Mouse (Mus musculus) ovary, postnatal 10 days (tissue): Measurements from ENCODE around the gene Bicd2.

Source experiments
- DNase-seq: peaks from one replicate; pipeline ENCODE4 v3.0.0; 2022; ENCODE audit warnings: low spot score

Bicd2 gene

GRCm38 (mm10) chr13:49400139-49400538 lies 58.8 kb downstream of the Bicd2 start:
- DNase-seq, result no peak

DNA sequence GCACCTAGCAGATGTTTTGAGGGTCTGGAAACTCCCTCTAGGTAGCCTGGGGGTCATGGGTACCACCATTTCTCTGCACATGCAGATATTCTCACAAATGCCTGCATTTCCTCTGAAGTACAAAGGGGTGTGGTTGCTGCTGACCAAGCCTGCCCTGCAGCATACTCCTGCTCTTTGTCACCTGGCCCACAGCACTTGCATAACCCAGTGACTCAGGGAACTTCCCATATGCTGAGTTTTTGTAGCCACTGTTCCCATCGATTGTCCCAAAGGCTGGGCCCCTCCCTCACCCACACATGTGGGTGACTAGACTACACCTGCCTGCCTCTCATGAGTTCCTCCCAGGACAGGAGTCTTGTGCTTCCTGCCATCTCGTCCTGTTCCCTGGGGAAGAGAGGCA lies 61.2 kb downstream of the Bicd2 start:
- no peak for DNase-seq

DNA sequence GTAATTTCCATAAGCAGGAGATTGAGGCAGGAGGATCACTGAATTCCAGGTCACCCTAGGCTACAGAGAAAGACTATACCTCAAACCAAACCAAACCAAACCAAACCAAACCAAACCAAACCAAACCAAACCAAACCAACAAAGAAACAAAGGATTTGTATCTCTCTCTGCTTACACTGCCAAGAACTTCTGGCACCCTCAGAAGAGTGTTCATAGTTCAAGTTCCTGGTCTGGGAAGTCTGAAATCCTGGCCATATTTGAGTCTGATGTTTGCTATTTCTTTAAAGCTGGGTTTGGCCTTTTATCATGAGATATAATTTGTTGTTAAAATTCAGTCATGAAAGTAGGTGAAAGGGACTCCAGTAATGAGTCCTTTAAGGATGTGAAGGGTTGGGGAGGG lies 66.4 kb downstream of the Bicd2 start:
- no peak for DNase-seq

DNA sequence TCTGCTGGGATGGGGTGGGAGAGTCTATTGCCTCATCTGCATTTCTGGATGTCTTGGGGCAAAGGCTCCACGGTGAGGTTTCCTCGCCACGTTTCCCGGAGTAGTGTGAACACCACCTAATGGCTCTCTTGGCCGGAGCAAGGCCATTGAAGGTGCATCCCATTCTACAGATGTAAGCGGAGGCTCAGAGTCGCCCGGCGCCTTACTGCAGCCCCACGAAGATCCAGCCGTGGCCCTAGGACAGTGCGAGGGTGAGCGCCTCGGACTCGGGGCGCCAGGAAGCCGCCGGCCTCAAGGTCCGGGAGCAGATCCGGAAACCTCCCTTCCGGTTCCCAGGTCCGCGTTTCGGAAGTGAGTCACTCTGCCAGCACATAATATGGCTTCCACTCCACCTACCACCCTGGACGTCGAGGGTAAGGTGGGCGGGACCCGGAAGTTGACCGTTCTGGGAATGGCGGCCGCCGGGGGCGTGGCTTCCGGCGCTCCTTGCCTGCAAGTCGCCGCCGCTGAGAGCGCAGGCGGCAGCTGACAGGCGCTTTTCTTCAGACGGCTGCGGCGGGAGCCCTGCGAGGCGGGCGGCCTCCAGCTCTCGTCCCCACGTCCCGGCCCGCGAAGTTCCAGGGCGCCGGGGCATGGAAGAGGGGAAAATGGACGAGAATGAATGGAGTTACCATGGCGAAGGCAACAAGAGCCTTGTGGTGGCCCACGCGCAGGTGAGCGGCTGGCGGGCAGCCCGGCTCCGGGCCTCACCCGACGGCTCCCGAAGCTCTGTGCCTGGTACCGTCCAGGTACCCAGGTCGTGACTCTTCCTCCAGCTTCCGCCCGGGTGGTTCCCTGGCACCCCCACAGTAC lies 79.6 kb downstream of the Bicd2 start, which contains the start of gene Ippk:
Gene Ippk, plus strand, starts transcription at position 496 of the 852 bp plus-strand sequence.
- peak; percentile 75 for DNase-seq

DNA sequence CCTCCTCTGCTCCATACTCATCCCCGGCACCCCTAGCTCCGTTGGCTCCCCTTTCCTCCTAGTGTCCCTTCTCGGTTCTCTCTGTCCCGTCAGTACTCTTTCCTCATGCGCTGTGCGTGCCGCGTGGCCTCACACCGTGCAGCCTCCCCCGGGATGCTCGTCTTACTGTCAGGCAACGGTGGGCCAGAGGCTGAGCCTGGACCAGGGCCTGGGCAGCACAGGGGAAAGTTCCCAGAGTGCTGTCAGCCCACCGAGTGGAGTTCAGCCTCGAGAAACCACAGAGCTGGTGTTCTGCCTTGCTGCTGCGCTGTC lies 80.2 kb downstream of the Bicd2 start:
- no peak for DNase-seq

- no peak for DNase-seq
Observed at GRCm38 (mm10) chr13:49421959-49422358, 80.6 kb downstream of the Bicd2 start.

- no peak for DNase-seq
Observed at GRCm38 (mm10) chr13:49426736-49427135, 85.4 kb downstream of the Bicd2 start.

- DNase-seq, result no peak
Observed at GRCm38 (mm10) chr13:49428042-49428675, 86.8 kb downstream of the Bicd2 start.

DNA sequence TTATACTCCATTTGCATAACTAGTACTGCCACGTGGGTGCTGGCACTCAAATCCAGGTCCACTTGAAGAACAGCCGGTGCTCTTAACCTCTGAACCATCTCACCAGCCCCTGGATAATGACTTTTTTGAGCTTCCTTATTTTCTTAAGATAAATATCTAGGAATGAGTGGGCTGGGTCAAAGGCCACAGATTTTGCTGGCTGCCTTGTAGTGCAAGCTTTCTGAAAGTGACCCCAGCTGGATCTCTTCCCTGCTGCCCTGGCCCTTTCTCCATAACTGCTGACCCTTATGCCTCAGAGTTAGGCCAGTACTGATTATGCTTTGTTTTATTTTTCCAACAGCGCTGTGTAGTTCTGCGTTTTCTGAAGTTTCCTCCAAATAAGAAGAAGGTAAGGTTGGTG lies 89.1 kb downstream of the Bicd2 start:
- no peak for DNase-seq

DNA sequence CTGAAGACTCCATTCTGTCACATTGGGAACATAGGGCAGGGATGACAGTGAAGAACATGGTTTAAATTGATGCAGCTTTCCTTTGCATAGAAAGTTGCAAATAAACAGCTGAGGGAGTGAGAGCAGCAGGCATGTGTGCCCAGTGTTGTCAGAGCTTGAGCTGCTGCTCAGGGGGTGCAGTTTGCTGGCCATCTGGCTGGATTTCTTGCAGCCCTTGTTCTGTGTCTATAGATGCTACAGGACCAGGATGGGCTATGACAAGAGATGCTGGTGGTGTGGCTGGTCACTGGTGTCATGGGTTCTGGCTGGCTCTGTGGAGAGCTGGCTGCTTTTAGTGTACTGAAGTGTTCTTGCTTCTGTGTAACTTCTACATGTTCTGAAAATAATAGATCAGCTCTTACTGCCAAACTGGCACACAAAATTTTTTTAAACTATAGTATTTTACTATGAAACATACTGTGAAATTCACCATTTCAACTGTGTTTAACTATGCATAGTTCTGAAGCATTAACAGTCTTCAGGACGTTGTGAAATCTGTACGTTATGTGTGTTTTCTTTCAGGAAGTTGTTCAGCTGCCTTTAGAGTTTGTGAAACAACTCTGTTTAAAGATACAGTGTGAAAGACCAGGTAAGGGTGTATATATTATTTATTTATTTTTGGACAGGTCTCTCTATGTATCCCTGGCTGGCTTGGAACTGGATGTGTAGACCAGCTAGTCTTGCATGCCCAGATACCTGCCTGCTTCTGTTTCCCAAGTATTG lies 92.1 kb downstream of the Bicd2 start:
- DNase-seq, result no peak

DNA sequence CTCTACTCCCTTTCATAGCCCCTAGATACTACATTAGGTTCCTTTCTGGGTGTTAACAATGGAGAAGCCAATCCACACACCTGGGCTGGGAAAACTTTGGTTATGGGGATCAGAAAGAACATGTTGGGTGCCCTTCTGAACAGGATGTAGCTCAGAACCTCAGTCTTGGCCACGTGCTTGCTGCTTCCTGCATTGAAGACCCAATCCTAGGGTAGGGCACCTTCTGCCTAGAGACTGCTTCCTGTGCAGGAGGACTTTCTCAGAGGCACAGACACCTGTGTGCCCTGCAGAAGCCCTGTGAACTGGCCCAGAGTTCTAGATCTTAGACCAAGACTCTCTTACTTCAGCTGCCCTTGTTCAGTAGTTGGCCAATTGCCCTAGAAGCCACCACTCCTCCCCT lies 94.4 kb downstream of the Bicd2 start:
- DNase-seq, result no peak

DNA sequence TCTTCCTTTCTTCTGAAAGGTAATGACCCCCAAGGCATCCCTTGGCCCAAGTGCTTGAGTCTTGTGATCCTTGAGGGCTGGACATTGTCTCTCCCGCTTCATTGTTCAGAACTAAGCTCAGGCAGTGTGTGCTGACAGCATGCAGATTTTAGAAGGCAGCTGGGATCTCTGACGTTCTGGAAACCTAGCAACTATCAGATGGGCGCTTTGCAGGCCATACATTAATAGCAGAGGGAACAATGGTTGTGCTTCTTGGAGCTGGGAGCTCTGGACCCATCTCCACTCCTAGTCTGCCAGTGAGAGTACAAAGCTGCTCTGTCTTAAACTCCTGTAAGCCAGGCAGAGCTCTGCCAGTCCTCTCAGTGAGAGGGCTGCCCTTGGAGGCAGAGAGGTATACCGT lies 94.8 kb downstream of the Bicd2 start:
- DNase-seq, result no peak
